Mouse (Mus musculus) lung, embryonic 14.5 days (tissue): ENCODE results near the gene Mettl23. TPM values are rescaled to one million over a fixed set of nuclear protein-coding genes. Genes with fewer than 3 reads are reported as not detected.

ENCODE experiments used
- ATAC-seq: fragments of 200-750 bp; cut with Nextera tagmentation; 2 replicates; pipeline ENCODE4 v1.8.0; 2017; ENCODE audit warnings: mild to moderate bottlenecking, moderate TSS enrichment, moderate library complexity; ENCODE audit not compliant: insufficient read depth
- DNase-seq: peaks from one replicate; pipeline ENCODE4 v3.0.0-alpha.2; 2015
- H3K27ac ChIP-seq: fragments of 300-500 bp; sonication (generic); 2 replicates; pipeline ENCODE4 v1.5.1; 2014; ENCODE audit warnings: low read depth, mild to moderate bottlenecking, moderate library complexity
- H3K27me3 ChIP-seq: fragments of 300-500 bp; sonication (generic); 2 replicates; pipeline ENCODE4 v1.6.1; 2014; ENCODE audit warnings: low read length, control low read depth; ENCODE audit not compliant: insufficient read depth
- H3K36me3 ChIP-seq: fragments of 300-500 bp; sonication (generic); 2 replicates; pipeline ENCODE4 v1.6.1; 2014; ENCODE audit warnings: control low read depth; ENCODE audit not compliant: insufficient read depth
- H3K4me1 ChIP-seq: fragments of 300-500 bp; sonication (generic); 2 replicates; pipeline ENCODE4 v1.6.1; 2014; ENCODE audit warnings: antibody characterized with exemption, control low read depth; ENCODE audit not compliant: insufficient read depth
- H3K4me2 ChIP-seq: fragments of 300-500 bp; sonication (generic); 2 replicates; pipeline ENCODE4 v1.6.1; 2014; ENCODE audit warnings: mild to moderate bottlenecking
- H3K4me3 ChIP-seq: fragments of 300-500 bp; sonication (generic); 2 replicates; pipeline ENCODE4 v1.5.1; 2014; ENCODE audit warnings: low read depth, low read length
- H3K9ac ChIP-seq: fragments of 300-500 bp; sonication (generic); 2 replicates; pipeline ENCODE4 v1.6.1; 2014
- H3K9me3 ChIP-seq: fragments of 300-500 bp; sonication (generic); 2 replicates; pipeline ENCODE4 v1.6.1; 2016; ENCODE audit warnings: low read depth, low read length, control low read depth
- CTCF ChIP-seq: IDR thresholded peaks from 2 replicates; pipeline ENCODE4 v1.5.1; 2016; ENCODE audit warnings: antibody characterized with exemption, low read depth
- WGBS: fragments of 180-500 bp; shearing (Covaris S2); extraction: QIAGEN DNeasy Blood & Tissue Kit; methylation state at CpG from one replicate; pipeline ENCODE4 v1.1.7; 2014; 5-methylcytosine and 5-hydroxymethylcytosine counted together
- polyA plus RNA-seq: library from polyadenylated mRNA; unstranded; fragments of >200 nt; fragmentation: Nextera tagmentation; extraction: Ambion mirVana; gene quantifications from 2 replicates; pipeline ENCODE4 v1.2.1, GENCODE M21; 2014

The Mettl23 gene
- polyA plus RNA-seq, 1 experiment from 2014 or later = 62.2 TPM

DNA sequence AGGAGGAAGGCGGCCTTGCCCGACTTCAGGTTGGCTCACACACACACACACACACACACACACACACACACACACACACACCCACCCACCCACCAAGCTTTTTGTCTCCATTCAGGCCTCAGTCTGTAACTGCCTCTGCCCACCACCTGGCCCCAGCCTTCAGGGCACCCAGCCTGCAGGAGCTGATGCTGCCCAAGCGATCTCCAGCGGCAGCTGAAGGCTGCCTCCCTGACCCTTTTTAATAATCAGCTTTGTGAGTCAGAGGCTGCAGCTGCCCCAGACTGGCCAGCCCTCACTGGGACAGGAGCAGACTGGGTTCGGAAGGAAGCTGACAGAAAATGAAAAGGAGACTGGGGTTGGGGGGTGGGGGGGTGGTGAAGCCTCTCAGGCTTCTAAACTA, 17.8 kb upstream of the Mettl23 start:
- DNase-seq (no peak), ATAC-seq (no peak)
- H3K27me3 ChIP-seq = no peaks in the 10 kb centered on the region
- WGBS = 75% methylated on average over 5 of the region's 5 CpGs
- no peaks in the 10 kb centered on the region for H3K36me3 ChIP-seq
- no peaks in the 10 kb centered on the region for H3K9me3 ChIP-seq
- no peak for TF ChIP-seq CTCF
- H3K9ac ChIP-seq = 0 out of 2 replicates have a peak overlapping the region, but pooled peaks have one; percentile 13
- H3K4me1 ChIP-seq = peaks cover 7% of the 10 kb centered on the region; the same call in 1 of the 2 replicates
- peak overlapping the region; percentile 12; the same call in 1 of the 2 replicates for H3K4me2 ChIP-seq
- no peak overlapping the region for H3K27ac ChIP-seq
- H3K4me3 ChIP-seq = no peak overlapping the region

DNA sequence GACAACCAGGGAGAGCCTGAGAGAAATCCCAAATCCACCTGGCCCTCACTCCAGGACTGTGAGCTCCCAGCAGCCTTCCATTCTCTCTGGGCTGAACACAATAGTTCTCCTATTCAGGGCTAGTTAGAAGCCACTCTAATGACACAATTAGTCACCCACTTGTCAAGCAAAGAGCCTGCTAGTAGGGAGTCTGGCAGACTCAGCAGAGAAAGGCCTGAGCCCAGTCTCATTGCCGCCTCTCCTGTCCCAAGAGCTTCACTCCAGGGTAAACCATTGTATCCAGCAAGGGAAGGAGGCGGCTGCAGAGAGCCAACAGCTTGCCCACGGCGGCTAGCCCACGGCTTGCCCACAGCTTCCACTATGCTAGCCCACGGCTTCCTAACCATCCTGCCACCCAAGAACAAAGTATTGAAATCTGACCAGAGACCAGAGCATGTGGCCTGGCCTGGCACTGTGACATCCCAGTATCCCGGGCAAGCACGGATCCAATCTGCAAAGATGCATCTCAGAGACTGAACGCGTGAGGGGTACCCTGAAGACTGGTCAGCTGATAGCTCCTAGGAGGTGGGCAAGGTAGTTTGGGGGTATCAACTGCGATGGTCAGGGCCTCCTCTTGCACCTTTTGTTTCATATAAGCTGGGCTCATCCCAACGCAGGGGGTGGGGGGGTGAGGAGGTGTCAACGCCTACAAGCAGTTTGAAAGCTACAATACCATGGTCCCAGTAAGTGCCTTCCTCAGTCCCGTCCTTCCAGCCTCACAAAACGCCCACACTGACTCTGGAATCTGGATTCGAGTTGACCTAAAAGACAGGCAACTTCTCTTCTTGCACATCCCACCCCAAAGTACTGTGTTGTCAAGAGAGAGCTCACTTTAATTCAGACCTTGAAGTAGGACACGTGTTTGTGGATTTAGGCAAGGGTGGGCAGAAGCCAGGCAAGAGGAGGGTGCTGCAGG, 16.3 kb upstream of the Mettl23 start:
- no peak for TF ChIP-seq CTCF
- DNase-seq (no peak), ATAC-seq (no peak)
- H3K27ac ChIP-seq = peak overlapping the region; percentile 78
- peaks cover 7% of the 10 kb centered on the region; the same call in 1 of the 2 replicates for H3K4me1 ChIP-seq
- no peaks in the 10 kb centered on the region for H3K36me3 ChIP-seq
- H3K4me2 ChIP-seq = peak overlapping the region; percentile 86
- H3K9me3 ChIP-seq = no peaks in the 10 kb centered on the region
- peak overlapping the region; percentile 73 for H3K4me3 ChIP-seq
- H3K27me3 ChIP-seq = no peaks in the 10 kb centered on the region
- WGBS = 34% methylated on average over 17 of the region's 17 CpGs
- H3K9ac ChIP-seq = peak overlapping the region; percentile 80

DNA sequence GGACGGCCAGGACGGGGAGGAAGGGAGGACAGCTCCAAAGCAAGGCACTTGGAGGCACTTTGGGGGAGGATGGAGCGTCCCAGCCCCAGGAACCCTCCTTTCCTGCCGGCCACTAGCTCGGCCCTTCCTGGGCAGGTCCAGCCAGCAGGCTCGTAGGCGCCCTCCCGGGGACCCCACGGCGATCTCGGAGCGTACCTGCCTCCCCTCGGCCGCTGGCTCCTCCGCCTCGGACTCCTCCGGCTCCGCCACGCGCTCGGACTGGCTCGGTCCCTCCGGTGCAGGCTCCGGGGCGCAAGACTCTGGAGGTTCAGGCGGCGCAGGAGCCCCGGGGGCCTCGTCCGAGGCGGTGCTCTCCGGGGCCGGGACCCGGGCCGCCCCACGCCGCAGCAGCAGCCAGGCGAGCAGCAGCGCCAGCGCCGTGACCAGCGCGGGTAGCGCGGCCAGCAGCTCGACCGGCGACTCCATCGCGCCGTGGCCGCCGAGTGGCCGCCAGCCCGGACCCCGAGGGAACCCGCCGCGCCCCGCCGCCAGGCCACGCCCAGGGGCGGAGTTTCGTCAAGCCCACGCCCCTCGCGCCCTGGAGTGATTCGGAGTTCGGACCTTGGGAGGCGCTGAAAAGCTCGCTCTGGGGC, 15.4 kb upstream of the Mettl23 start, which contains the start of gene Mxra7:
Gene Mxra7, minus strand, starts transcription at position 513 of the 632 bp plus-strand sequence.
- DNase-seq (peak; percentile 91), ATAC-seq (peak; percentile 63)
- WGBS = under 1% methylated on average over 71 of the region's 71 CpGs
- peak within 1 kb of the TSS; percentile 80 for H3K9ac ChIP-seq
- H3K9me3 ChIP-seq = no peaks in the 10 kb centered on the region
- H3K4me1 ChIP-seq = peaks cover 7% of the 10 kb centered on the region; the same call in 1 of the 2 replicates
- no peak for TF ChIP-seq CTCF
- H3K27me3 ChIP-seq = no peaks in the 10 kb centered on the region
- peaks cover 2% of the 10 kb centered on the region; the same call in 1 of the 2 replicates for H3K36me3 ChIP-seq
- H3K27ac ChIP-seq = peak within 1 kb of the TSS; percentile 78
- peak within 1 kb of the TSS; percentile 73 for H3K4me3 ChIP-seq
- peak within 1 kb of the TSS; percentile 86 for H3K4me2 ChIP-seq

DNA sequence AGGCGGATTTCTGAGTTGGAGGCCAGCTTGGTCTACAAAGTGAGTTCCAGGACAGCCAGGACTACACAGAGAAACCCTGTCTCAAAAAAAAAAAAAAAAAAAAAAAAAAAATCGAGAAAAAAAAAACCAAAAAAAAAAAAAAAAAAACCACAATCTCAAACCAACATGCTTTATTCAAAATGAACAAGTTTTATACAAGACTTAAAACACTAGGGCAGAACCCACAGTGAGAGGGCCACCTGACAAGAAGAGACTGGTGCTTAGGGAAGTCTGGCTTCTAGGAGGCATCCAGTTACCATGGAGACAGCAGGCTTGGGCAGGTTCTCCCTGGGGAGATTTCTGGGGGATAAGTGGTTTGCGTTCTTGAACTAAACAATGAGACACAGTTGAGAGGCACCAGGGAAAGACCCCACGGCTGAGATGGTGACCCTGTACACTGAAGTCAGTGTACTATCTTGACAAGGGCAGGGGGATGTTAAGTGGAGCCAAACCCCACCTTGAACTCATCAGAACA, 10.8 kb upstream of the Mettl23 start:
- Histone ChIP-seq H3K36me3 (peaks cover 47% of the 10 kb centered on the region), H3K27ac (no peak overlapping the region), H3K4me3 (no peak overlapping the region), H3K27me3 (no peaks in the 10 kb centered on the region), H3K4me1 (no peaks in the 10 kb centered on the region), H3K9ac (no peak overlapping the region), H3K4me2 (no peak overlapping the region), H3K9me3 (no peaks in the 10 kb centered on the region)
- TF ChIP-seq CTCF = no peak
- ATAC-seq = no peak
- DNase-seq = no peak
- 27% methylated on average over 4 of the region's 4 CpGs for WGBS

DNA sequence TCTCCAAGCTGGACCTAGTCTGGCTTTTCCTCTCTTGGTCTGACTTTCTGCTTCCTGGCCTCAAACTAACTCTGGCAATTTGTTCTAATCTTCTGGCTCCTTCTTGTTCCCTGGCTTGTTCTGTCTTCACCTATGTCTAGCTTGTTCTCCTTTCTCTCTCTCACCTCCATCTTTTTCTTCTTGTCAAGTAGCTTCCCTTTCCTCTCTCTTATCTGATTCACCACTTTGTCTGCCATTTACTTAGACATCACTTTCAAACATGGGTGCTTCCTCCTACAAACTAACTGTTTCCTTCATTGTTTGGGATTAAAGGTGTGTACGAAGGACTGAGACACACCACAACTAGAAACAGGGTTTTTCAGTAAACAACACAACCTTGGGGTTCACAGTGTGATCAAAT, 8.1 kb upstream of the Mettl23 start:
- no peak for DNase-seq
- Histone ChIP-seq H3K27ac (no peak overlapping the region), H3K9me3 (no peaks in the 10 kb centered on the region), H3K36me3 (peaks cover 74% of the 10 kb centered on the region), H3K4me1 (no peaks in the 10 kb centered on the region), H3K27me3 (no peaks in the 10 kb centered on the region), H3K4me2 (no peak overlapping the region), H3K4me3 (no peak overlapping the region), H3K9ac (no peak overlapping the region)
- 82% methylated on average over 1 of the region's 1 CpGs for WGBS
- ATAC-seq = no peak
- no peak for TF ChIP-seq CTCF

DNA sequence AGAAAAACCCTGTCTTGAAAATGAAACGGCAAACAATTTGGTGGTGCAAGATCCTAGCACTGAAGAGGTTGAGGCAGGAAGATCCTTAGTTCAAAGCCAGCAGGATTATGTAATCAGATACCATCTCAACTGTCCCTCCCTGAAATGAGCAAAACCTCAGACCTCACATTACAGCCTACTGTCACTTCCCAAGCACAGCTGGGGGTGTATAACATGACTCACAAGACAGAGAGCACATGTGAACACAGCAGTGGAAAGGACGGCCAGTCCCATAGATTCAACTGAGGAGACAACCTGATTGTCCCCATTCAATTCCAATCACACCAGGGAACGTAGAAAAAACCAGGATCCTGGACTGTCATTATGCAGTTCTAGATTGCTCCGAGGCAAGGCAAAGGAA, 6.8 kb upstream of the Mettl23 start:
- H3K4me3 ChIP-seq = no peak overlapping the region
- peaks cover 3% of the 10 kb centered on the region; the same call in 1 of the 2 replicates for H3K4me1 ChIP-seq
- no peak overlapping the region for H3K9ac ChIP-seq
- no peaks in the 10 kb centered on the region for H3K27me3 ChIP-seq
- no peaks in the 10 kb centered on the region for H3K9me3 ChIP-seq
- H3K4me2 ChIP-seq = no peak overlapping the region
- DNase-seq (no peak), ATAC-seq (no peak)
- no peak for TF ChIP-seq CTCF
- H3K27ac ChIP-seq = no peak overlapping the region
- 89% methylated on average over 4 of the region's 4 CpGs for WGBS
- H3K36me3 ChIP-seq = peaks cover 87% of the 10 kb centered on the region
